Mouse (Mus musculus): ENCODE data around the gene Slc22a23.

GRCm38 (mm10) chr13:34346748-34347147 is 1.8 kb upstream of the Slc22a23 start:
- TF ChIP-seq CTCF (IDR thresholded peaks at IDR 0.05; ENCODE audit: low read depth) (no peak), EP300 (IDR thresholded peaks at IDR 0.05; ENCODE audit: low read depth) (0 out of 2 replicates have a peak, but pooled peaks have one; percentile 4)

Data from liver, embryonic 14.5 days (tissue).